Mouse (Mus musculus) mouse embryonic stem cell (cell line): ENCODE data around the gene Lrrc4b.

Experiments used
- in situ Hi-C, 2 experiments: fragments of 300-500 bp; cut with MboI; formaldehyde crosslinking; loops; 1 replicate in 1 of 2; 3 replicates in 1 of 2; pipeline ENCODE4 v1.14.3; 2019 to 2020; ENCODE audit warnings: low sequenced_read_pairs in 2 of 2, low pct_unique_long_range_greater_than_20kb in 1 of 2, mixed read lengths in 1 of 2; ENCODE audit not compliant: unreplicated experiment in 1 of 2

Gene Lrrc4b

DNA sequence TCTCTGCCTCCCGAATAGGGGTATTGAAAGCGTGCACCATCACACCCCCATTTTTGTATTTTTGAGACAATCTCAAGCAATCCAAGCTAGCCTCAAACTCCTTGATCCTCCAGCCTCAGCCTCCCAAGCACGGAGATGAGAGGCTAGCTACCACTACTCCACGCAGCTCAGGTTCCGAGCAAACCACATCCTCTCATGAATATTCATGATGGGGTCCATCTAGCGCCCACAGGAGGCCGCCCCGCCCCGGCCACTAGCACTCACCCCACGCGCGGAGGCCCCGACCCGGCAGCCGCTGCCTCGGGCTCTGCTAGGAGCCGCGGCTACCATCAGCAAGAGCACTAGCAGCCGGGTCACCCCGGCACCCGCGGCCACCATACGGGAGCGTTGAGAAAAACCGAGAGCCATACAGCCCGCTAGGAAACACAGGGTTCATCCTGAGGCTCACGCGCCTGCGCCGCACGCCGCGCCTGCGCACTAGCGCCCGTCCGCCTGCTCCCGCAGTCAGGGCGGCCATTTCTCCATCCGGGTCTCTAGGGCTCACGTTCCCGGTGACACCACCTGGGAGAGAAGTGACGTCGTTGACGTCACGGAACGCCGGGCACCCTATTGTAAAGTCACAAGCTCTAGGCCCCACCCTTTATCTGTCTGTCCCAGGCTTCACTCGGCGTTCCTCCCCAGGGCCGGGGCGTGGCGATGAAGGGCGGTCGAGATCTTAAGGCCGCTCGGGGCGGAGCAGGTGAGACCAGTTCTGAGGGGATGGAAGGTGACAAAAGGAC is 67.4 kb downstream of the Lrrc4b start, which contains the start of the genes Emc10 and Fam71e1:
Gene Emc10, minus strand, starts transcription at position 538 of the 779 bp plus-strand sequence.
Gene Fam71e1, plus strand, starts transcription at position 590 of the 779 bp plus-strand sequence.
- in situ Hi-C loops = loop anchor here in 1 of 2 experiments (5.0 kb wide), 2 partner anchors 61 to 94 kb away; no protein-coding TSS in a partner anchor

DNA sequence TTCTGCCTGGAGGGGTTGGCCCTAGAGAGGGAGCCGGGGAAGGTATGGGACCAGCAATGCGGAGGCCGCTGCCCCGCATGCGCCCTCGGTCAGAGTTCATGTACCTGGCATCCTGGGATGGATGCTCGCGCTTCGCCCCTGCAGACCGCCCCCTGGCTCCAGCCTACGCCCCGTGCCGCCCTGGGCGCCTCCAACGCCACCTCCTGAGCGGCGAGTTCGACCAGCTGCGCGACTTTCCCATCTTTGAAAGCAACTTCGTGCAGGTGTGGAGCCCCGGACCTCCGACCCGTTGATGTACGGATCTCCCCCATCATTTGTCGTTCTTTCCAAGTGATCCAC is 67.9 kb downstream of the Lrrc4b start:
- in situ Hi-C loops = loop anchor here in 1 of 2 experiments (5.0 kb wide), 2 partner anchors 61 to 94 kb away; no protein-coding TSS in a partner anchor

DNA sequence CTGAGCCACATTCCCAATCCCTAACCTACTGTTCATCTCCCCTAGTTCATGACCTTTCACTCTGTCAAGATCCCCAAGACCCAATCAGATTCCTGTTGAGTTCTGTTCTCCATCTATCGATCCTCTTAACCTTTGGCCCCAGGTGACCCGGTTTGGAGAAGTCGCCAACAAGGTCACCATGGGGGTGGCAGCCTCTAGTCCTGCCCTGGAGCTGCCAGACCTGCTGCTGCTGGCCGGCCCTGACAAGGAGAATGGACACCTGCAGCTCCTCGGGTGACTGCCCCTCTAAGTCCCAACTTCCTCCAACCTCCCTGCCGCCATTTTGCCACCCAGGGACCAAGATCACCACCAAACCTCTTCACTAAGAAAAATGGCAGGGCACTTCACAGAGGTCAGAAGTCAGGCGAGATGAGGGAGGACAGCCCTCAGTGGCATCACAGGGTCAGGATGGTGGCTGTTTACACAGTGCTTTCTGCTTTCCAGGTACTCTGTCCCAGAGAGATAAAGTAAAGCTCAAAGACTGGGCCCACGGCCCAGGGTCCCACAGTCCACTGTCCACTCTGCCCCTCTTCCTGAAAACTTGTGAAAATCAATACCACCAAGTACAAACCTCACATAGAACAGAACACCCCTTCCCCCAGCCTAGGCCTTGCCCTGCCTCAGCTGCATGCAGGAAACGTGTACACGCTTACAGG is 68.7 kb downstream of the Lrrc4b start:
- in situ Hi-C loops = loop anchor here in 1 of 2 experiments (5.0 kb wide), 2 partner anchors 60 to 95 kb away; no protein-coding TSS in a partner anchor

DNA sequence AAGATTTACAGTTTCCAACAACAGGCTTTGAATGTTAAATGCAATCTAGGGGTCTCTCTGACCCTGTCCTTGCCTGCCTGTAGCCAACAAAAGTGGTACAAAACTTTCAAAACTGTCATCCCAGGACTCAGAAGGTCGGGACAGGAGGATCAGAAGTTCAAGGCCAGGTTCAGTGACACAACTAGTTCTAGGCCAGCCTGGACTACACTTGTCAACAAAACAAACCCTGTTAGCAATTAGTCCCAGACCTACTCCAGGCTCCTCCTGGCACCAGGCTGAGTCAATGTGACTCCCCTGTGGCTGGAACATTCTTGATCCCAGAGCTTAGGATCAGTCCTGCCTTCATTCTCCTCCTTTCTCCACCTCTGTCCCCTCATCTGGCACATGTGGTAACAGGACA is 70.1 kb downstream of the Lrrc4b start:
- in situ Hi-C loops = loop anchor here in 1 of 2 experiments (5.0 kb wide), 2 partner anchors 58 to 97 kb away; no protein-coding TSS in a partner anchor

DNA sequence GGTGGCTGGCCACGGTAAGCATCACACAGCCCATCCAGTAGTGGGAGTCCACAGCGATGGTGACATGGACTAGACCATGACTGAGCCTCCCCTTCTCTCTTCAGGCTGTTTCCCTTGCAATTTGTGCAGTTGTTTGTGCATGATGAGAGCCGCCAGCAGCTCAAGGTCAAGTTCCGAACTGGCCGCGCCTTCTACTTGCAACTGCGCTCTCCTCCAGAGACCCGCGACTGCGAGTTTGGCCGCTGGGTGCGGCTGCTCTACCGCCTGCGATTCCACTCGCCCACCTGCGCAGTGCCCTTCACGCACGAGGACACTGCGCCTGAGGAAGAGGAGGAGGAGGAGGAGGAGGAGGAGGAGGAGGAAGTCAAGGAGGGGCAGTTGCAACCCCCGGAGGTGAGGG is 71.2 kb downstream of the Lrrc4b start:
- in situ Hi-C loops = no loop called here

DNA sequence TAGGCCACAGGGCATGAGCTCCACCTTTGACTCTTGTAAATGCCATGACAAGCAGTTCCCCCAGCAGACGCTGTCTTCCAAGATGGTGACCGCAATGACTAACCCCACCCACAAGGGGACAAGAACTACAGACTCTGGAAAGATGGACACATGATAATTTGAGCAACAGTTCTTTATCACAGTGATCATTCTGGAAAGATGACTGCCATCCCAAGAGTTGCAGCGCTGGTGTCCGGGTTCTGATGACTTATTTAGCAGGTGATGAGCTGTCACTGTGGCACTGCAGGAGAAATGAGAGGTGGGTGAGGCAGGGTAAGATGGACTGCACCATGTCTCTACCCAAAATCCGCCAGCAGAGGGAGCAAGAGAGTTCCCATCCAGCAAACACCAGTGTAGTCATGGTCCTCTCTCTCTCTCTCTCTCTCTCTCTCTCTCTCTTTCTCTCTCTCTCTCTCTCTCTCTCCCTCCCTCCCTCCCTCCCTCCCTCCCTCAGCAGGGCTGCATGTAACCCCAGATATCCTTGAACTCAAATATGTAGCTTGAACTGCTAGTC is 72.8 kb downstream of the Lrrc4b start:
- in situ Hi-C loops = no loop called here

DNA sequence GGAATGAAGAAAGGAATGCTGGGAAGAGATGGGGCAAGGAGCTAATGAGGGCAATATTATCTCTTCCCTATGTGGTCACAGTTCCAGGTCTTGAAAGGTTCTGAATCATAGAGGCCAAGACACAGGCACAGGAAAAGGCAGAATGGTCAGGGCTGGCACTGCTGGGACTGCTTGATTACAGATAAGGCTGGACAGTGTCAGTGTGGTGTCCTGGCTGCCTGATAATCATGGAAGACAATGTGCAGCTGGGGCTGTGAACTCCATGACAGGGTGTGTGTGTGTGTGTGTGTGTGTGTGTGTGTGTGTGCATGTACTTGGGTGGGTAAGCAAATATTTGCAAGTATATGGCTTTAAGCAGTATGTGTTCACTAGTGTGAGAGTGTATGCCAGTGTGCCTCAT is 78.7 kb downstream of the Lrrc4b start:
- in situ Hi-C loops = loop anchor here in 1 of 2 experiments (5.0 kb wide), 1 partner anchor 135 kb away; no protein-coding TSS in a partner anchor
